Mouse (Mus musculus) limb, embryonic 14.5 days (tissue): Measurements from ENCODE around the gene Tekt5. TPM values are rescaled to one million over a fixed set of nuclear protein-coding genes. Genes with fewer than 3 reads are reported as not detected.

Experiments
- ATAC-seq: fragments of 200-750 bp; cut with Nextera tagmentation; 2 replicates; pipeline ENCODE4 v1.8.0; 2017; ENCODE audit warnings: low read depth, moderate number of reproducible peaks, moderate TSS enrichment; ENCODE audit not compliant: low FRiP score
- DNase-seq: peaks from one replicate; pipeline ENCODE4 v3.0.0-alpha.2; 2015; ENCODE audit warnings: low spot score
- H3K27ac ChIP-seq: fragments of 300-500 bp; sonication (generic); replicated peaks from 2 replicates; pipeline ENCODE4 v1.5.1; 2014; ENCODE audit warnings: low read depth, mild to moderate bottlenecking, low read length, moderate library complexity, mixed read lengths
- H3K27me3 ChIP-seq: fragments of 300-500 bp; sonication (generic); 2 replicates; pipeline ENCODE4 v1.6.1; 2014; ENCODE audit warnings: low read length, mixed read lengths; ENCODE audit not compliant: control insufficient read depth, insufficient read depth
- H3K36me3 ChIP-seq: fragments of 300-500 bp; sonication (generic); 2 replicates; pipeline ENCODE4 v1.6.1; 2014; ENCODE audit warnings: mild to moderate bottlenecking, low read length, moderate library complexity, mixed read lengths; ENCODE audit not compliant: control insufficient read depth, insufficient read depth
- H3K4me1 ChIP-seq: fragments of 300-500 bp; sonication (generic); 2 replicates; pipeline ENCODE4 v1.6.1; 2014; ENCODE audit warnings: antibody characterized with exemption, low read length, mixed read lengths; ENCODE audit not compliant: control insufficient read depth, insufficient read depth
- H3K4me2 ChIP-seq: fragments of 300-500 bp; sonication (generic); replicated peaks from 2 replicates; pipeline ENCODE4 v1.6.1; 2014; ENCODE audit warnings: low read depth, mild to moderate bottlenecking, low read length, moderate library complexity; ENCODE audit not compliant: severe bottlenecking
- H3K4me3 ChIP-seq: fragments of 300-500 bp; sonication (generic); replicated peaks from 2 replicates; pipeline ENCODE4 v1.5.1; 2014; ENCODE audit warnings: low read length
- H3K9ac ChIP-seq: fragments of 300-500 bp; sonication (generic); 2 replicates; pipeline ENCODE4 v1.6.1; 2014; ENCODE audit warnings: mild to moderate bottlenecking, low read depth, low read length, moderate library complexity; ENCODE audit not compliant: severe bottlenecking
- H3K9me3 ChIP-seq: fragments of 300-500 bp; sonication (generic); 2 replicates; pipeline ENCODE4 v1.6.1; 2016; ENCODE audit warnings: low read length; ENCODE audit not compliant: control insufficient read depth
- POLR2A ChIP-seq: fragments of 200-500 bp; IDR thresholded peaks from 2 replicates; pipeline ENCODE4 v1.8.0; 2012; ENCODE audit warnings: inconsistent platforms, mild to moderate bottlenecking, moderate library complexity, borderline replicate concordance; ENCODE audit not compliant: insufficient read depth, insufficient read length; ENCODE audit errors: extremely low read depth
- WGBS: fragments of 180-500 bp; shearing (Covaris S2); extraction: QIAGEN DNeasy Blood & Tissue Kit; methylation state at CpG from one replicate; pipeline ENCODE4 v1.1.7; 2014; 5-methylcytosine and 5-hydroxymethylcytosine counted together
- polyA plus RNA-seq, 2 experiments: library from polyadenylated mRNA; depleted of rRNA in 1 of 2; stranded (reverse) in 1 of 2; unstranded in 1 of 2; fragments of >200 nt; fragmentation: Nextera tagmentation in 1 of 2; extraction: Ambion mirVana in 1 of 2; gene quantifications; 2 replicates each; pipeline versions ENCODE4 v1.2.1 to v1.2.3; 2012 to 2014

Gene Tekt5
- polyA plus RNA-seq, 2 experiments, result 1.4 to 2.0 TPM

DNA sequence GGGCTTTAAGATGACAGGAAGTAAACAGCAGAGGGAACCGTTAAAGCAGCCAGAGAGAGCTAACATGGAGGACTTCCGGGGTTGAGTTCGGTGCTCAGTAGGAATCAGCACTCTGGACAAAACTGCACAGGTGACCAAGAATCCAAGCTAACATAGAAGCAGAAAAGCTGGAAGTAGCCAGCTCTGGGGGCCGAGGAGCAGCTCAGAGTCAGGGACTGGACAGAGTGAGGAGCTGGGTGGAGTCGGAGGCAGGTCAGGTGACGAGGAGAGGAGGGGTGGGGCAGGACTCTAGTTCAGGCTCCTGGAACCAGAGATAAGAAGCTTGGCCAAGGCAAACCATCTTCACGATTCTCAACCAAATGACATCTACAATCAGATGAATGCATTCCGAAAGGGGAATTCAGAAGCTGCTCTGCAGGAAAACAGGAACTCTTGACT lies 11.2 kb downstream of the Tekt5 start:
- DNase-seq (no peak), ATAC-seq (no peak)
- Histone ChIP-seq H3K9me3 (no peaks in the 10 kb centered on the region), H3K9ac (peak overlapping the region; percentile 25; the same call in 1 of the 2 replicates), H3K36me3 (no peaks in the 10 kb centered on the region), H3K4me3 (no peak overlapping the region), H3K27ac (no peak overlapping the region), H3K4me2 (0 out of 2 replicates have a peak overlapping the region, but pooled peaks have one; percentile 13), H3K4me1 (peaks cover 2% of the 10 kb centered on the region; the same call in 1 of the 2 replicates), H3K27me3 (no peaks in the 10 kb centered on the region)
- TF ChIP-seq POLR2A, result no peak
- WGBS, result 34% methylated on average over 8 of the region's 8 CpGs

DNA sequence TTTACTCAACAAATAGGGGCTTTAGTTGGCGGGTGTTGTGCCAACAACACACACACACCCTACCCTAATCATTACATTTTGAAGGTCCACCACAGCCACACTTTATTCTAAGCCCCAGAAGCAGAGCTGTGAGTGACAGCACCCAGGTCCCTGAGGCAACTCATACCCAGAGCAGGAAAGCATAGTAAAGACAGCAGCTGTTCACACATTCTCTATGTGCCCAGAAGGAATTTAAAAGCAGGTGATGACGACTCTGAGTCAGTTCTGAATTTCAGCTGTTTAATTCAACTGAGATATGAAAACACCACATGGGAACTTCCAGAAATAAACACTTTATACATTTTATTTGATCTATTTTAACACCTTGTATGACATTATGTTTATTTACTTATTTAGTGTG lies 15.8 kb downstream of the Tekt5 start:
- H3K9ac ChIP-seq, result no peak overlapping the region
- H3K27me3 ChIP-seq, result no peaks in the 10 kb centered on the region
- WGBS, result 34% methylated on average over 2 of the region's 2 CpGs
- no peaks in the 10 kb centered on the region for H3K9me3 ChIP-seq
- peak; percentile 72 for ATAC-seq
- no peak overlapping the region for H3K27ac ChIP-seq
- H3K4me3 ChIP-seq, result no peak overlapping the region
- H3K4me2 ChIP-seq, result no peak overlapping the region
- no peaks in the 10 kb centered on the region for H3K36me3 ChIP-seq
- DNase-seq, result no peak
- peaks cover 2% of the 10 kb centered on the region; the same call in 1 of the 2 replicates for H3K4me1 ChIP-seq
- TF ChIP-seq POLR2A, result no peak

DNA sequence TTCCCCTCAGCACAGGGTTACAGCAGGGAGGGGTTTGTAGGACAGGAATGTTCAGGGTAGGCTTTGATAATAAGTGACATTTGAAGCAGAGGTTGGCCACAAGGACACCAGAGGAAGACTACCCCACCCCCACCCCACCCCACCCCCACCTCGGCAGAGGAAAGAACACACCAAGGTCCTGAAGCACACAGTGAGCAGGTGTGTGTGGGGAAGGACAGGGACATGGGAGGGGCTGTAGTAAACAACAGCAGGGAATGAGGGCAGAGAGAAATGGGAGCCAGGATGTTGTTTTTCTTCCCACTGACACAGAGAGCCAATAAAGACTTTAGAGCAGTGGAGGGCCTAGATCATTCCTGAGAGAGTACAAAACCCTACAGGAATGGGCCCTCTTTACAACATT lies 18.0 kb downstream of the Tekt5 start:
- Histone ChIP-seq H3K4me3 (no peak overlapping the region), H3K27ac (no peak overlapping the region), H3K9me3 (no peaks in the 10 kb centered on the region), H3K9ac (no peak overlapping the region), H3K4me2 (no peak overlapping the region), H3K4me1 (peaks cover 2% of the 10 kb centered on the region; the same call in 1 of the 2 replicates), H3K27me3 (no peaks in the 10 kb centered on the region), H3K36me3 (no peaks in the 10 kb centered on the region)
- WGBS, result 24% methylated on average over 1 of the region's 1 CpGs
- DNase-seq (no peak), ATAC-seq (no peak)
- no peak for TF ChIP-seq POLR2A

DNA sequence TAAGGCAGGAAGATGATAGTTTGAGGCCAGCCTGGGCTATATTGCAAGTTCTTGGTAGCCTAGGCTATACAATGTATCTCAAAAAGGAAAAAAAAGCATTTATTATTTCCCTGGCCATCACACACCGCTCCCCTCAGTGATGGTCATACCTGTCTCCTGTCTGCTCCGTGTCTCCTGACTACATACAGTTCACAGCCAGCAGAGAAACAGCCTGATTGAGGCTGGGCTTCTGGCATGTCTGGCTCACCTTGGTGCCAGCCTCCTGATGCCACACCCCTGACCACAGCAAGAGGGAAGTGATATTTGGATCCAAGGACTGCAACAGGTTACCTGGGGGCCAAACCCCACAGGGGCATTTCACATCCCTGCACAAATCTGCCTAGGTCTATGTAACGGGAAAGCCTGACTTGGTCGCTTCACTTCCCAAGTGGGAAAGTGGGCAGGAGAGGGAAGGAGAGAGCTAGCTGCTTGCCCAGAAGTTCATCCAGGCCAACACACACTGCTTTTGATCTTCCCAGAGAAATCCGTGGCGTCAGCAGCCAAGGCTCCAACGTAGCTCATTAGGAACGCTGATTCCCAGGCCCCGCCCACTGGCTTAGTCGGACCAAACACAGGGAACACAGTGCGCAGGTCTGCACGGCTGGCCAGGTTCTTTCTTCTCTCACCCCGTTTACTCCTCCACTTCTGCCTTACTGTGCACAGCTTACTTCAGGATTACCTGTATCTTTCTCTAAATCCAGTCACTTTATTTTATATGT lies 20.9 kb downstream of the Tekt5 start:
- Histone ChIP-seq H3K9me3 (no peaks in the 10 kb centered on the region), H3K27ac (no peak overlapping the region), H3K36me3 (no peaks in the 10 kb centered on the region), H3K4me2 (peak overlapping the region; percentile 36), H3K9ac (peak overlapping the region; percentile 36), H3K4me1 (peaks cover 10% of the 10 kb centered on the region), H3K27me3 (no peaks in the 10 kb centered on the region), H3K4me3 (peak overlapping the region; percentile 3; the same call in 1 of the 2 replicates)
- DNase-seq, result peak; percentile 59
- 24% methylated on average over 13 of the region's 13 CpGs for WGBS
- TF ChIP-seq POLR2A, result no peak
- ATAC-seq, result peak; percentile 56

DNA sequence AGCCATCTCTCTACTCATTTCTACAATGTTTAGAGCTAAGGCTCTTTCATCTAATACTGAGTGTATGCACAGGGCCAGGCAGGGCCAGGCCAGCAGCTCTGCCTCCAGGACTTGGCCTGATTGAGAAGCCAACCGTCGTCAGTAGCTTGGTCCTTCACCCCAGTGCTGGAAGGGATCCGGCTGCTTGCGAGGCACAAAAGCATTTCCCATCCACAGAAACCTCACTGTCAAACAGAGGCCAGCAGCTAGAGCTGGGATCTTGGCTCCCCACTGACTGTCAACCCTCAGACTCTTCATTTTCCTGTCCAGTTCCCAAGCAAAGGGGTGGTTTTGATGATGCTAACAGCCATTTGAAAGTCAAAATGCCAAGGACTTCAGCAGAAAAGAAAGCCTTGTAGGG lies 22.9 kb downstream of the Tekt5 start:
- TF ChIP-seq POLR2A, result no peak
- H3K36me3 ChIP-seq, result no peaks in the 10 kb centered on the region
- no peak overlapping the region for H3K27ac ChIP-seq
- no peak overlapping the region for H3K4me3 ChIP-seq
- H3K9me3 ChIP-seq, result no peaks in the 10 kb centered on the region
- WGBS, result 84% methylated on average over 4 of the region's 4 CpGs
- H3K9ac ChIP-seq, result no peak overlapping the region
- ATAC-seq (no peak), DNase-seq (no peak)
- peaks cover 13% of the 10 kb centered on the region for H3K4me1 ChIP-seq
- no peaks in the 10 kb centered on the region for H3K27me3 ChIP-seq
- no peak overlapping the region for H3K4me2 ChIP-seq

DNA sequence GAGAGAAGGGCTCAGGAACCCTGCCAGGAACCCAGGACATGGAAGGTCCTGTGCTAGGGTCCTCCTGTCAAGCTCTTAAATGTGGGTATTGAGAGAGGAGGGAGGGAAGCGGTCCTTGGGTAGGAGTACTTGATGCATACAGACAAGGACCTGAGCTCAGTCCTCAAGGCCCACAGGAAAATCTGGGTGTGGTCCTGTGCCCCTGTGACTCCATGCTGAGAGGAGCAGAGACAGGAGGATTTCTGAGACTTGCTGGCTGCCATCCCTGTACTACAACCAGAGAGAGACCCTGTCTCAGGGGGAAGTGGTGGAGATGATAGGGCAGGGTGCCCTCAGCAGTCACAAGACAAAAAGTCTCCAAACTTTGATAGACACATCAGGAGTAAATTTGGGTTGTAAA lies 25.3 kb downstream of the Tekt5 start:
- ATAC-seq, result no peak

More for the DNA sequence above, 25.3 kb downstream of the Tekt5 start:
- Histone ChIP-seq H3K4me3 (no peak overlapping the region), H3K9ac (no peak overlapping the region), H3K36me3 (no peaks in the 10 kb centered on the region), H3K9me3 (no peaks in the 10 kb centered on the region), H3K4me1 (peaks cover 24% of the 10 kb centered on the region), H3K27me3 (no peaks in the 10 kb centered on the region), H3K27ac (peak overlapping the region; percentile 38; the same call in 1 of the 2 replicates), H3K4me2 (no peak overlapping the region)
- WGBS, result 78% methylated on average over 1 of the region's 1 CpGs
- no peak for DNase-seq
- no peak for TF ChIP-seq POLR2A
